Mouse (Mus musculus): ENCODE measurements around the gene Pbld2. TPM values are rescaled to one million over a fixed set of nuclear protein-coding genes. Genes with fewer than 3 reads are reported as not detected.
A peak's percentile ranks its signal among the peaks of the same experiment; 100 is the strongest.

The Pbld2 gene
- total and polyA plus RNA-seq, 2 experiments from 2014 or later = 0.11 to 1.1 TPM

GRCm38 (mm10) chr10:63032267-63032666, 8.2 kb downstream of the Pbld2 start:
- WGBS = 75% methylated on average over 3 of the region's 3 CpGs
- DNase-seq (ENCODE audit: low spot score) (no peak), ATAC-seq (ENCODE audit: insufficient read depth, low read depth) (no peak)
- Histone ChIP-seq H3K36me3 (replicated peaks; ENCODE audit: control insufficient read depth, insufficient read depth, low read length) (no peaks in the 10 kb centered on the region), H3K4me1 (ENCODE audit: control insufficient read depth, insufficient read depth) (no peaks in the 10 kb centered on the region), H3K27ac (ENCODE audit: low read depth) (no peak overlapping the region), H3K9me3 (replicated peaks; ENCODE audit: control insufficient read depth, low read length) (no peaks in the 10 kb centered on the region), H3K9ac (replicated peaks; ENCODE audit: low read depth, low read length) (no peak overlapping the region), H3K27me3 (ENCODE audit: control insufficient read depth, insufficient read depth, low read length) (no peaks in the 10 kb centered on the region), H3K4me3 (ENCODE audit: low read depth, low read length) (no peak overlapping the region), H3K4me2 (ENCODE audit: low read depth, low read length) (no peak overlapping the region)
- TF ChIP-seq CTCF (IDR thresholded peaks at IDR 0.05; ENCODE audit: low read depth) (no peak), EP300 (IDR thresholded peaks at IDR 0.05; ENCODE audit: low read depth) (no peak)

- TF ChIP-seq EP300 (IDR thresholded peaks at IDR 0.05; ENCODE audit: low read depth) = no peak
- TF ChIP-seq CTCF (IDR thresholded peaks at IDR 0.05; ENCODE audit: low read depth) = no peak
- ATAC-seq (ENCODE audit: insufficient read depth, low read depth) (no peak), DNase-seq (ENCODE audit: low spot score) (no peak)
- Histone ChIP-seq H3K9me3 (replicated peaks; ENCODE audit: control insufficient read depth, low read length) (no peaks in the 10 kb centered on the region), H3K4me1 (ENCODE audit: control insufficient read depth, insufficient read depth) (no peaks in the 10 kb centered on the region), H3K27ac (ENCODE audit: low read depth) (no peak overlapping the region), H3K36me3 (replicated peaks; ENCODE audit: control insufficient read depth, insufficient read depth, low read length) (no peaks in the 10 kb centered on the region), H3K9ac (replicated peaks; ENCODE audit: low read depth, low read length) (no peak overlapping the region), H3K4me2 (ENCODE audit: low read depth, low read length) (no peak overlapping the region), H3K27me3 (ENCODE audit: control insufficient read depth, insufficient read depth, low read length) (no peaks in the 10 kb centered on the region), H3K4me3 (ENCODE audit: low read depth, low read length) (no peak overlapping the region)
- 72% methylated on average over 3 of the region's 3 CpGs for WGBS
Observed at GRCm38 (mm10) chr10:63032956-63033355, 8.8 kb downstream of the Pbld2 start.

- Histone ChIP-seq H3K27ac (ENCODE audit: low read depth) (no peak overlapping the region), H3K4me2 (ENCODE audit: low read depth, low read length) (no peak overlapping the region), H3K9me3 (replicated peaks; ENCODE audit: control insufficient read depth, low read length) (no peaks in the 10 kb centered on the region), H3K36me3 (replicated peaks; ENCODE audit: control insufficient read depth, insufficient read depth, low read length) (no peaks in the 10 kb centered on the region), H3K27me3 (ENCODE audit: control insufficient read depth, insufficient read depth, low read length) (no peaks in the 10 kb centered on the region), H3K9ac (replicated peaks; ENCODE audit: low read depth, low read length) (no peak overlapping the region), H3K4me3 (ENCODE audit: low read depth, low read length) (no peak overlapping the region), H3K4me1 (ENCODE audit: control insufficient read depth, insufficient read depth) (peaks cover 3% of the 10 kb centered on the region; the same call in 1 of the 2 replicates)
- TF ChIP-seq EP300 (IDR thresholded peaks at IDR 0.05; ENCODE audit: low read depth) (no peak), CTCF (IDR thresholded peaks at IDR 0.05; ENCODE audit: low read depth) (no peak)
- DNase-seq (ENCODE audit: low spot score) (no peak), ATAC-seq (ENCODE audit: insufficient read depth, low read depth) (no peak)
- WGBS = 79% methylated on average over 14 of the region's 14 CpGs
Observed at GRCm38 (mm10) chr10:63038571-63039320, 14.6 kb downstream of the Pbld2 start.

- no peak overlapping the region for H3K9ac ChIP-seq (replicated peaks; ENCODE audit: low read depth, low read length)
- H3K27ac ChIP-seq (ENCODE audit: low read depth) = no peak overlapping the region
- no peak overlapping the region for H3K4me3 ChIP-seq (ENCODE audit: low read depth, low read length)
- H3K36me3 ChIP-seq (replicated peaks; ENCODE audit: control insufficient read depth, insufficient read depth, low read length) = no peaks in the 10 kb centered on the region
- DNase-seq (ENCODE audit: low spot score) (no peak), ATAC-seq (ENCODE audit: insufficient read depth, low read depth) (peak; percentile 51; the same call in 1 of the 2 replicates)
- no peaks in the 10 kb centered on the region for H3K9me3 ChIP-seq (replicated peaks; ENCODE audit: control insufficient read depth, low read length)
- no peaks in the 10 kb centered on the region for H3K27me3 ChIP-seq (ENCODE audit: control insufficient read depth, insufficient read depth, low read length)
- H3K4me2 ChIP-seq (ENCODE audit: low read depth, low read length) = no peak overlapping the region
- 39% methylated on average over 5 of the region's 5 CpGs for WGBS
- H3K4me1 ChIP-seq (ENCODE audit: control insufficient read depth, insufficient read depth) = peaks cover 3% of the 10 kb centered on the region; the same call in 1 of the 2 replicates
- TF ChIP-seq EP300 (IDR thresholded peaks at IDR 0.05; ENCODE audit: low read depth) (no peak), CTCF (IDR thresholded peaks at IDR 0.05; ENCODE audit: low read depth) (no peak)
Observed at GRCm38 (mm10) chr10:63039867-63040628, 15.9 kb downstream of the Pbld2 start.

- H3K4me2 ChIP-seq (ENCODE audit: low read depth, low read length) = no peak overlapping the region
- 56% methylated on average over 3 of the region's 3 CpGs for WGBS
- no peaks in the 10 kb centered on the region for H3K9me3 ChIP-seq (replicated peaks; ENCODE audit: control insufficient read depth, low read length)
- no peaks in the 10 kb centered on the region for H3K36me3 ChIP-seq (replicated peaks; ENCODE audit: control insufficient read depth, insufficient read depth, low read length)
- no peak overlapping the region for H3K4me3 ChIP-seq (ENCODE audit: low read depth, low read length)
- no peak overlapping the region for H3K9ac ChIP-seq (replicated peaks; ENCODE audit: low read depth, low read length)
- TF ChIP-seq EP300 (IDR thresholded peaks at IDR 0.05; ENCODE audit: low read depth) = no peak
- peak; percentile 42 for TF ChIP-seq CTCF (IDR thresholded peaks at IDR 0.05; ENCODE audit: low read depth)
- DNase-seq (ENCODE audit: low spot score) = no peak
- H3K27me3 ChIP-seq (ENCODE audit: control insufficient read depth, insufficient read depth, low read length) = no peaks in the 10 kb centered on the region
- H3K4me1 ChIP-seq (ENCODE audit: control insufficient read depth, insufficient read depth) = peaks cover 3% of the 10 kb centered on the region; the same call in 1 of the 2 replicates
- no peak for ATAC-seq (ENCODE audit: insufficient read depth, low read depth)
- no peak overlapping the region for H3K27ac ChIP-seq (ENCODE audit: low read depth)
Observed at GRCm38 (mm10) chr10:63043154-63043553, 19.0 kb downstream of the Pbld2 start.
